Comparison of ENCODE assay signal across 8 mouse cellular contexts in the genomic region with DNA sequence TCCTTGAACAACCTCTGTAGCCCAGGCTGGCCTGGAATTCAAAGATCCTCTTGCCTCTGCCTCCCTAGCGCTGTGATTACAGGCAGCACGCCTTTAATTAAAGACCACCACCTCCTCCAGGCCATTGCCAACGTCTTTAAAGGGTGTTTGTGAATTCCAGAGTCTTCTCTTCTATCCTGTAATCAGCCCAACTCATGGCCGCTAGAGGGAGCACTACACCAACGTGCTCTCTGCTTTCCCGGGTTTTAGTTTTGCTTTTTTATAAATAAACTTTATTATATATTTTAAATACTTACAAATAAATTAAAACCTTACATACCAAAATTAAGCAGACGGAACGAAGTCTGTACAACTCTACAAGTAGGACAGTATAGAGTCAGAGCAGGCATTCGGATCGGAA. TPM values are rescaled to one million over a fixed set of nuclear protein-coding genes. Genes with fewer than 3 reads are reported as not detected.
A peak's percentile ranks its signal among the peaks of the same experiment; 100 is the strongest.
DNase-seq lines count a peak whose midpoint lies in the region; TF ChIP-seq lines count a peak whose summit lies in the region.

No protein-coding gene starts in this region.

- H3K36me3 ChIP-seq in myocyte (ENCODE audit: control insufficient read depth, insufficient read depth): no peaks in the 10 kb centered on the region

- H3K4me3 ChIP-seq in myocyte: peak overlapping the region; percentile 13

- DNase-seq in CD4-positive, CD25-positive, alpha-beta regulatory T cell, adult 2 months (ENCODE audit: low read depth, low spot score): peak; percentile 85
- peak; percentile 74 to 80 for DNase-seq in adrenal gland, adult 18-20 months (ENCODE audit: low spot score in 2 of 2)
- peak; percentile 88 for DNase-seq in embryo, embryonic 10.5 days (ENCODE audit: low spot score)
- DNase-seq in heart, adult 9 months (ENCODE audit: low spot score in 2 of 2): peak; percentile 52 to 78
- peak; percentile 67 to 85 for DNase-seq in kidney, adult 8-10 months
- DNase-seq in liver: peak; percentile 85
- DNase-seq in thymus, postnatal 10 days (ENCODE audit: low spot score in 2 of 2): peak; percentile 64 to 86

- TF ChIP-seq POLR2A in myocyte (IDR thresholded peaks at IDR 0.05; ENCODE audit: insufficient read length, low read depth): no peak

- peak overlapping the region; percentile 75 for H3K4me2 ChIP-seq in myocyte (ENCODE audit: low read depth)

- no peaks in the 10 kb centered on the region for H3K27me3 ChIP-seq in myocyte (ENCODE audit: control insufficient read depth, insufficient read depth, insufficient read length)

- H3ac ChIP-seq in myocyte (ENCODE audit: control insufficient read depth, insufficient read length): no peak overlapping the region

- peaks cover 13% of the 10 kb centered on the region for H3K79me2 ChIP-seq in myocyte (ENCODE audit: control insufficient read depth, insufficient read depth)

TF ChIP-seq in myocyte, 11 proteins besides CTCF, POLR2A, EP300 and RAD21:
- TF ChIP-seq SRF (IDR thresholded peaks at IDR 0.05; ENCODE audit: control insufficient read depth, insufficient read length, low read depth) (no peak), MYOD1 (IDR thresholded peaks at IDR 0.05; ENCODE audit: control insufficient read depth in 1 of 3, insufficient read length in 2 of 3, low read depth in 2 of 3) (no peak), CEBPB (IDR thresholded peaks at IDR 0.05; ENCODE audit: insufficient read depth, poor library complexity, severe bottlenecking) (no peak), E2F4 (IDR thresholded peaks at IDR 0.05; ENCODE audit: insufficient read depth) (no peak), TCF12 (IDR thresholded peaks at IDR 0.05; ENCODE audit: insufficient read depth, poor library complexity, severe bottlenecking) (no peak), POLR2AphosphoS2 (IDR thresholded peaks at IDR 0.05; ENCODE audit: insufficient read length, low read depth) (no peak), MYOG (IDR thresholded peaks at IDR 0.05; ENCODE audit: control insufficient read depth in 1 of 3, insufficient read depth in 1 of 3, insufficient read length in 2 of 3, low read depth in 2 of 3) (no peak), REST (IDR thresholded peaks at IDR 0.05; ENCODE audit: insufficient read depth, insufficient read length) (no peak), USF1 (IDR thresholded peaks at IDR 0.05; ENCODE audit: low read depth) (no peak), MAX (IDR thresholded peaks at IDR 0.05; ENCODE audit: low read depth) (no peak), TCF3 (IDR thresholded peaks at IDR 0.05; ENCODE audit: insufficient read length, low read depth) (no peak)

RNA-seq across cellular contexts. Expression of gene Btbd2, which starts 2.3 kb away (rescaled TPM):
- 10 to 100 TPM; 51.4 to 58.5 TPM for total RNA-seq in adrenal gland, adult 18-20 months (2021)
- 55.9 TPM for polyA plus RNA-seq in myocyte (2012; fragmentation: generic; extraction: Trizol)

RNA-seq across cellular contexts. Expression of gene Mknk2, which starts 18.7 kb away (rescaled TPM):
- 100 to 1,000 TPM; 162 to 331 TPM for total RNA-seq in adrenal gland, adult 18-20 months (2021)
- 119 TPM for polyA plus RNA-seq in myocyte (2012; fragmentation: generic; extraction: Trizol)

RNA-seq across cellular contexts. Expression of gene Csnk1g2, which starts 36.6 kb away (rescaled TPM):
- 100 to 1,000 TPM; 134 to 140 TPM for total RNA-seq in adrenal gland, adult 18-20 months (2021)
- 178 TPM for polyA plus RNA-seq in myocyte (2012; fragmentation: generic; extraction: Trizol)

RNA-seq across cellular contexts. Expression of gene Mob3a, which starts 42.6 kb away (rescaled TPM):
- 10 to 100 TPM; 16.1 to 29.6 TPM for total RNA-seq in adrenal gland, adult 18-20 months (2021)
- polyA plus RNA-seq in myocyte (2012; fragmentation: generic; extraction: Trizol): 25.1 TPM

RNA-seq across cellular contexts. Expression of gene Izumo4, which starts 42.8 kb away (rescaled TPM):
- 10 to 100 TPM; 11.0 to 18.0 TPM for total RNA-seq in adrenal gland, adult 18-20 months (2021)
- 1.9 TPM for polyA plus RNA-seq in myocyte (2012; fragmentation: generic; extraction: Trizol)

Comparison
In these comparisons a context has a peak if more than half of its experiments do, and no peak if none do; other contexts are left out.
1. Peak in every context shown above with its lines: DNase-seq and H3K4me3 ChIP-seq.